Mouse (Mus musculus) liver, embryonic 11.5 days (tissue): Measurements from ENCODE around the gene Kcns3. TPM values are rescaled to one million over a fixed set of nuclear protein-coding genes. Genes with fewer than 3 reads are reported as not detected.
"Not testable (repeated sequence)": the region's sequence is repeated elsewhere in the genome, so short reads cannot be mapped to it uniquely, and the experiment has no call there.

Experiments
- ATAC-seq: fragments of 200-750 bp; cut with Nextera tagmentation; replicated peaks from 2 replicates; pipeline ENCODE4 v1.8.0; 2017; ENCODE audit warnings: moderate number of reproducible peaks, mild to moderate bottlenecking, moderate TSS enrichment, moderate library complexity; ENCODE audit not compliant: low FRiP score
- DNase-seq: peaks from one replicate; pipeline ENCODE4 v3.0.0-alpha.2; 2017; ENCODE audit warnings: low spot score
- H3K27ac ChIP-seq: fragments of 300-500 bp; sonication (generic); 2 replicates; pipeline ENCODE4 v1.5.1; 2014; ENCODE audit warnings: mild to moderate bottlenecking, low read depth, low read length, control low read depth
- H3K27me3 ChIP-seq: fragments of 300-500 bp; sonication (generic); replicated peaks from 2 replicates; pipeline ENCODE4 v1.6.1; 2014; ENCODE audit warnings: low read length, mixed read lengths; ENCODE audit not compliant: control insufficient read depth, insufficient read depth
- H3K36me3 ChIP-seq: fragments of 300-500 bp; sonication (generic); 2 replicates; pipeline ENCODE4 v1.6.1; 2014; ENCODE audit warnings: mild to moderate bottlenecking, low read length, moderate library complexity, mixed read lengths; ENCODE audit not compliant: control insufficient read depth, insufficient read depth
- H3K4me1 ChIP-seq: fragments of 300-500 bp; sonication (generic); replicated peaks from 2 replicates; pipeline ENCODE4 v1.6.1; 2014; ENCODE audit warnings: low read length, mixed read lengths; ENCODE audit not compliant: control insufficient read depth, insufficient read depth
- H3K4me2 ChIP-seq: fragments of 300-500 bp; sonication (generic); 2 replicates; pipeline ENCODE4 v1.6.1; 2014; ENCODE audit warnings: mild to moderate bottlenecking, control low read depth, moderate library complexity
- H3K4me3 ChIP-seq: fragments of 300-500 bp; sonication (generic); 2 replicates; pipeline ENCODE4 v1.5.1; 2014; ENCODE audit warnings: low read depth, low read length, control low read depth
- H3K9ac ChIP-seq: fragments of 300-500 bp; sonication (generic); 2 replicates; pipeline ENCODE4 v1.6.1; 2014; ENCODE audit warnings: low read depth, low read length, control low read depth
- H3K9me3 ChIP-seq: fragments of 300-500 bp; sonication (generic); 2 replicates; pipeline ENCODE4 v1.6.1; 2016; ENCODE audit warnings: low read length, inconsistent platforms, mixed read lengths; ENCODE audit not compliant: control insufficient read depth
- WGBS: fragments of 180-500 bp; shearing (Covaris S2); extraction: QIAGEN DNeasy Blood & Tissue Kit; methylation state at CpG from one replicate; pipeline ENCODE4 v1.1.7; 2014; 5-methylcytosine and 5-hydroxymethylcytosine counted together
- polyA plus RNA-seq: library from polyadenylated mRNA; unstranded; fragments of >200 nt; fragmentation: Nextera tagmentation; extraction: Ambion mirVana; gene quantifications from 2 replicates; pipeline ENCODE4 v1.2.1, GENCODE M21; 2014

Gene Kcns3
- polyA plus RNA-seq, 1 experiment from 2014 or later: 0.48 TPM

GRCm38 (mm10) chr12:11126186-11126759, 24.6 kb downstream of the Kcns3 start:
- Histone ChIP-seq H3K9ac (no peak overlapping the region), H3K27me3 (no peaks in the 10 kb centered on the region), H3K4me2 (no peak overlapping the region), H3K4me1 (no peaks in the 10 kb centered on the region), H3K27ac (no peak overlapping the region), H3K36me3 (no peaks in the 10 kb centered on the region), H3K4me3 (no peak overlapping the region), H3K9me3 (no peaks in the 10 kb centered on the region)
- DNase-seq: no peak
- ATAC-seq: peak; percentile 91
- WGBS: 32% methylated on average over 5 of the region's 5 CpGs

- DNase-seq (no peak), ATAC-seq (no peak)
- no peak overlapping the region for H3K9ac ChIP-seq
- H3K4me3 ChIP-seq: no peak overlapping the region
- WGBS: 66% methylated on average over 3 of the region's 3 CpGs
- no peak overlapping the region for H3K27ac ChIP-seq
- no peaks in the 10 kb centered on the region for H3K36me3 ChIP-seq
- H3K9me3 ChIP-seq: no peaks in the 10 kb centered on the region
- no peak overlapping the region for H3K4me2 ChIP-seq
- H3K4me1 ChIP-seq: no peaks in the 10 kb centered on the region
- no peaks in the 10 kb centered on the region for H3K27me3 ChIP-seq
These were observed 49.3 kb downstream of the Kcns3 start for GRCm38 (mm10) chr12:11101565-11101964.

GRCm38 (mm10) chr12:11088626-11089372, 62.1 kb downstream of the Kcns3 start:
- H3K9me3 ChIP-seq: no peaks in the 10 kb centered on the region
- WGBS: 35% methylated on average over 5 of the region's 5 CpGs
- no peaks in the 10 kb centered on the region for H3K4me1 ChIP-seq
- H3K9ac ChIP-seq: no peak overlapping the region
- no peaks in the 10 kb centered on the region for H3K27me3 ChIP-seq
- H3K36me3 ChIP-seq: no peaks in the 10 kb centered on the region
- H3K4me2 ChIP-seq: no peak overlapping the region
- ATAC-seq (no peak), DNase-seq (no peak)
- H3K4me3 ChIP-seq: no peak overlapping the region
- no peak overlapping the region for H3K27ac ChIP-seq

GRCm38 (mm10) chr12:11086866-11087265, 64.0 kb downstream of the Kcns3 start:
- Histone ChIP-seq H3K27me3 (no peaks in the 10 kb centered on the region), H3K4me2 (no peak overlapping the region), H3K9me3 (no peaks in the 10 kb centered on the region), H3K4me3 (no peak overlapping the region), H3K4me1 (no peaks in the 10 kb centered on the region), H3K27ac (no peak overlapping the region), H3K36me3 (no peaks in the 10 kb centered on the region), H3K9ac (no peak overlapping the region)
- ATAC-seq (no peak), DNase-seq (no peak)
- 58% methylated on average over 5 of the region's 5 CpGs for WGBS

- ATAC-seq (no peak), DNase-seq (no peak)
- Histone ChIP-seq H3K27me3 (no peaks in the 10 kb centered on the region), H3K9ac (no peak overlapping the region), H3K9me3 (no peaks in the 10 kb centered on the region), H3K4me3 (no peak overlapping the region), H3K27ac (no peak overlapping the region), H3K4me2 (no peak overlapping the region), H3K36me3 (no peaks in the 10 kb centered on the region), H3K4me1 (no peaks in the 10 kb centered on the region)
- 83% methylated on average over 2 of the region's 2 CpGs for WGBS
These were observed 79.8 kb downstream of the Kcns3 start for GRCm38 (mm10) chr12:11071079-11071478.

GRCm38 (mm10) chr12:11066865-11067264, 84.0 kb downstream of the Kcns3 start:
- H3K9me3 ChIP-seq: no peaks in the 10 kb centered on the region
- 86% methylated on average over 2 of the region's 2 CpGs for WGBS
- no peaks in the 10 kb centered on the region for H3K36me3 ChIP-seq
- no peak overlapping the region for H3K9ac ChIP-seq
- DNase-seq: no peak
- no peak for ATAC-seq
- H3K27me3 ChIP-seq: no peaks in the 10 kb centered on the region
- H3K4me1 ChIP-seq: no peaks in the 10 kb centered on the region
- H3K4me3 ChIP-seq: no peak overlapping the region
- H3K27ac ChIP-seq: no peak overlapping the region
- H3K4me2 ChIP-seq: no peak overlapping the region

- ATAC-seq, H3K9me3 ChIP-seq, H3K27me3 ChIP-seq, H3K9ac ChIP-seq, H3K27ac ChIP-seq, DNase-seq, H3K4me1 ChIP-seq, H3K4me3 ChIP-seq, H3K4me2 ChIP-seq, H3K36me3 ChIP-seq: not testable (repeated sequence)
- WGBS: 73% methylated on average over 4 of the region's 4 CpGs
These were observed 98.2 kb downstream of the Kcns3 start for GRCm38 (mm10) chr12:11052676-11053075.

GRCm38 (mm10) chr12:11041821-11042220, 109.0 kb downstream of the Kcns3 start:
- no peak for ATAC-seq
- Histone ChIP-seq H3K4me3 (no peak overlapping the region), H3K9me3 (no peaks in the 10 kb centered on the region)

More at GRCm38 (mm10) chr12:11041821-11042220, 109.0 kb downstream of the Kcns3 start:
- no peak overlapping the region for H3K4me2 ChIP-seq
- H3K36me3 ChIP-seq: no peaks in the 10 kb centered on the region
- no peaks in the 10 kb centered on the region for H3K4me1 ChIP-seq
- no peak for DNase-seq
- no peaks in the 10 kb centered on the region for H3K27me3 ChIP-seq
- H3K9ac ChIP-seq: no peak overlapping the region
- H3K27ac ChIP-seq: no peak overlapping the region
